Mouse (Mus musculus) thymus, adult 2 months (tissue): ENCODE data around the gene Fgf12. TPM values are rescaled to one million over a fixed set of nuclear protein-coding genes. Genes with fewer than 3 reads are reported as not detected.

ENCODE experiments used
- DNase-seq: peaks from one replicate; pipeline ENCODE4 v3.0.0; 2021
- H3K27ac ChIP-seq: fragments of 200-500 bp; 2 replicates; pipeline ENCODE4 v1.5.1; 2012; ENCODE audit warnings: low read length, control low read depth; ENCODE audit not compliant: control insufficient read depth, insufficient read depth
- H3K27me3 ChIP-seq: fragments of 200-500 bp; 2 replicates; pipeline ENCODE4 v1.6.1; 2012; ENCODE audit warnings: mild to moderate bottlenecking, low read length, moderate library complexity, mixed read lengths; ENCODE audit not compliant: control insufficient read depth, insufficient read depth
- H3K36me3 ChIP-seq: fragments of 200-500 bp; 2 replicates; pipeline ENCODE4 v1.6.1; 2012; ENCODE audit warnings: mild to moderate bottlenecking, low read length, moderate library complexity; ENCODE audit not compliant: control insufficient read depth, insufficient read depth
- H3K4me1 ChIP-seq: fragments of 200-500 bp; replicated peaks from 2 replicates; pipeline ENCODE4 v1.6.1; 2012; ENCODE audit warnings: low read length; ENCODE audit not compliant: control insufficient read depth, insufficient read depth
- H3K4me3 ChIP-seq: fragments of 200-500 bp; 2 replicates; pipeline ENCODE4 v1.5.1; 2012; ENCODE audit warnings: mild to moderate bottlenecking, low read length, control low read depth, moderate library complexity; ENCODE audit not compliant: control insufficient read depth, insufficient read depth
- CTCF ChIP-seq: fragments of 200-500 bp; IDR thresholded peaks from 2 replicates; pipeline ENCODE4 v1.5.1; 2012; ENCODE audit warnings: mild to moderate bottlenecking, control low read depth, low read length, moderate library complexity, borderline replicate concordance; ENCODE audit not compliant: control insufficient read depth, poor library complexity, insufficient read depth; ENCODE audit errors: extremely low read depth
- POLR2A ChIP-seq: fragments of 200-500 bp; IDR thresholded peaks from 2 replicates; pipeline ENCODE4 v1.6.1; 2012; ENCODE audit warnings: mild to moderate bottlenecking, low read length, control low read depth, moderate library complexity; ENCODE audit not compliant: control insufficient read depth, poor library complexity, insufficient read depth; ENCODE audit errors: extremely low read depth
- WGBS: fragments of 180-500 bp; shearing (Covaris S2); methylation state at CpG from one replicate; pipeline ENCODE4 v1.1.7; 2018; 5-methylcytosine and 5-hydroxymethylcytosine counted together
- polyA plus RNA-seq: library from polyadenylated mRNA; depleted of rRNA; stranded (reverse); fragments of >200 nt; gene quantifications from 2 replicates; pipeline ENCODE4 v1.2.3, GENCODE M21; 2012

Fgf12 gene
- polyA plus RNA-seq, 1 experiment = 0.65 TPM

- no peak for DNase-seq
- no peaks in the 10 kb centered on the region for H3K4me1 ChIP-seq
- 91% methylated on average over 3 of the region's 3 CpGs for WGBS
- TF ChIP-seq CTCF (no peak), POLR2A (no peak)
- H3K36me3 ChIP-seq = no peaks in the 10 kb centered on the region
- H3K27me3 ChIP-seq = no peaks in the 10 kb centered on the region
- no peak overlapping the region for H3K27ac ChIP-seq
- H3K4me3 ChIP-seq = no peak overlapping the region
Observed at GRCm38 (mm10) chr16:28614412-28614811, 138.5 kb downstream of the Fgf12 start.

- no peaks in the 10 kb centered on the region for H3K27me3 ChIP-seq
- DNase-seq = no peak
- TF ChIP-seq CTCF (no peak), POLR2A (no peak)
- WGBS = 46% methylated on average over 3 of the region's 3 CpGs
- H3K36me3 ChIP-seq = no peaks in the 10 kb centered on the region
- no peak overlapping the region for H3K4me3 ChIP-seq
- no peak overlapping the region for H3K27ac ChIP-seq
- H3K4me1 ChIP-seq = no peaks in the 10 kb centered on the region
Observed at GRCm38 (mm10) chr16:28610940-28611339, 141.9 kb downstream of the Fgf12 start.

GRCm38 (mm10) chr16:28603155-28603554, 149.7 kb downstream of the Fgf12 start:
- Histone ChIP-seq H3K4me3 (no peak overlapping the region), H3K4me1 (no peaks in the 10 kb centered on the region), H3K27me3 (no peaks in the 10 kb centered on the region), H3K36me3 (no peaks in the 10 kb centered on the region), H3K27ac (no peak overlapping the region)
- 83% methylated on average over 1 of the region's 1 CpGs for WGBS
- TF ChIP-seq POLR2A (no peak), CTCF (no peak)
- DNase-seq = no peak

- Histone ChIP-seq H3K4me1 (no peaks in the 10 kb centered on the region), H3K36me3 (no peaks in the 10 kb centered on the region), H3K27me3 (no peaks in the 10 kb centered on the region), H3K27ac (no peak overlapping the region), H3K4me3 (no peak overlapping the region)
- 82% methylated on average over 4 of the region's 4 CpGs for WGBS
- TF ChIP-seq CTCF (no peak), POLR2A (no peak)
- no peak for DNase-seq
Observed at GRCm38 (mm10) chr16:28601723-28602122, 151.1 kb downstream of the Fgf12 start.

DNA sequence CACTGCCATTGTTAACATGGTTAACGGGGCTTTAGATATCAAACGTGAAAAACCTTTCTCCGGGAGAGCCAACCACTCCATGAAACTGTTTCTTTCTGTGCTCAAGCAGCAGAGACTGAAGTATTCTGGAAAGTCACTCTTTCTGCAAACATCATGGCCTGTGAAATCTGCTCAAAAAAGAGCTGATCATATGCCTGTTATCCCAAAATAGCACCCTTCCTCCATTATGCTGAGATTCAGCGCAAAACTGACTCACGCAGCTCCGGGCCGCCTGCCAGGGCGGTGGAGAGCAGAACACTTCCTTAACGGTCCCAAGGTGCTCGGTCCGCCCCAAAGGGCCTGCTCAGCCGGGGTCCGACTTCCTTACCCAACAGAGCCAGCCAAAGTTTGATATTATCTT, 156.8 kb downstream of the Fgf12 start:
- no peak for TF ChIP-seq CTCF
- TF ChIP-seq POLR2A = no peak
- WGBS = 82% methylated on average over 13 of the region's 13 CpGs
- Histone ChIP-seq H3K4me3 (no peak overlapping the region), H3K36me3 (no peaks in the 10 kb centered on the region), H3K27me3 (no peaks in the 10 kb centered on the region), H3K4me1 (no peaks in the 10 kb centered on the region), H3K27ac (no peak overlapping the region)
- DNase-seq = no peak

DNA sequence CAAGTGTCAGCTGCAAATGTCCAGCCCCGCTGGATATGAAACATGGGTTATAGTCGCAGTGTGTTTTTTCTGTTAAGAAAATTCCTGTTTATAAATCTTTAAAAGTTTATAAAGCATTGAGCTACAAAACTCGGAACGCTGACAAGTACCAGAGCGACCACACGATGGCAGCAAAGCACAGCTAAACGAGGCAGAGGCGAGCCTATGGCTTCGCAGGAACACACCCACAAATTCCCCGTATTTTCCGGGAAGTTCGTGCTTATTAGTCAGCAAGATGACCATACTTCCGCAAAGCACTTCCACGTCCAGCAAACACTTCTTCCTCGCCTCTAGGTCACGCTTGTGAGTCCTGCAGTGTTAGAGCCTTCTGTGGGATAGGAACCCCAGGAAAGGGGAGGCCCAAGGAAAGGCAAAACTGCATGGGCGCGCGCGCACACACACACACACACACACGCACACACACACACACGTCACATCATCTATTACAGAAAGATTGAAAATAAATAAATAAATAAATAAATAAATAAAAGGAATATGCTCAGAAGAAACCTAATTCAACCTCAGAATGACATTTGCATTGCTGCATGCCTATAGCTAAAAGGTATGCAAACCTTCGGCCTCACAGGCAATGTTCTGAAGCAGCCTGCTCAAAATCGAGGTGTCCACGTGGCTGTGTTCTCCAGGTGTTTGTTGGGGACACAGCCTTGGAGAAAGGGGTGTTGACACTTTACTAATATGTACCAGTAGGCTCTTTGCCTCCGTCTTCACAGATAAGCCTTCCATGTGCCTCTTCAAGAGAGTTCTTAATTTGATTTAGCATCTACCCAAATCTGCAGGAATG, 159.6 kb downstream of the Fgf12 start:
- H3K4me3 ChIP-seq = no peak overlapping the region
- H3K4me1 ChIP-seq = no peaks in the 10 kb centered on the region
- TF ChIP-seq CTCF (no peak), POLR2A (no peak)
- no peaks in the 10 kb centered on the region for H3K36me3 ChIP-seq
- H3K27me3 ChIP-seq = no peaks in the 10 kb centered on the region
- 26% methylated on average over 26 of the region's 26 CpGs for whole genome bisulfite sequencing
- DNase-seq = peak; percentile 8
- H3K27ac ChIP-seq = no peak overlapping the region

GRCm38 (mm10) chr16:28592466-28592865, 160.4 kb downstream of the Fgf12 start:
- TF ChIP-seq POLR2A (no peak), CTCF (no peak)
- Histone ChIP-seq H3K27ac (no peak overlapping the region), H3K4me3 (no peak overlapping the region), H3K36me3 (no peaks in the 10 kb centered on the region), H3K4me1 (no peaks in the 10 kb centered on the region), H3K27me3 (no peaks in the 10 kb centered on the region)
- no peak for DNase-seq
- WGBS = 93% methylated on average over 6 of the region's 6 CpGs

DNA sequence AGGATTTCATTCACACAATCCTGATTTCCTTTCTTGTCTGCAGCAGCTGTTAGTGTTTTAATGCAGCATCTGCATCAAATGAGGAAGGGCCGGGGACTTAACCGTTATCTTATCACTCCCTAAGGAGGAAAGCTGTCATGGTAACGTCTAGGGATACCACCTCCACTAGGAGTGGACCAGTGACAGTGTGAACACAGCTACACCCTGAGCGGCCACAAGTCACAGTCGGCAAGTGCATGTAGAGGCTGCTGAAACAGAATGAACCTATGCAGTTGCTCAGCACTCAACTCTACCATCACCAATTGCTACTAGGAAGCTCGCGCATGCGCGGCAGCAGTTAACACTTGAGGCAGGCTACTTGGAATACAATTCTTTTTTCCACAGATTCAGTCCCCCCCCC, 161.3 kb downstream of the Fgf12 start:
- no peak for DNase-seq
- no peaks in the 10 kb centered on the region for H3K4me1 ChIP-seq
- 87% methylated on average over 9 of the region's 9 CpGs for WGBS
- TF ChIP-seq POLR2A (no peak), CTCF (no peak)
- no peaks in the 10 kb centered on the region for H3K27me3 ChIP-seq
- no peak overlapping the region for H3K4me3 ChIP-seq
- H3K27ac ChIP-seq = no peak overlapping the region
- no peaks in the 10 kb centered on the region for H3K36me3 ChIP-seq
